Mouse (Mus musculus) heart, adult 2 months (tissue): ENCODE measurements around the gene Nus1.

Experiments
- CTCF ChIP-seq: fragments of 200-600 bp; IDR thresholded peaks from 2 replicates; pipeline ENCODE4 v1.8.1; 2022; ENCODE audit warnings: antibody characterized with exemption, mild to moderate bottlenecking, moderate library complexity
- POLR2A ChIP-seq: fragments of 200-500 bp; IDR thresholded peaks from 2 replicates; pipeline ENCODE4 v1.6.1; 2011; ENCODE audit warnings: mild to moderate bottlenecking, low read depth, low read length, control low read depth; ENCODE audit not compliant: insufficient read depth

GRCm38 (mm10) chr10:52416458-52416857, 889 bp upstream of the Nus1 start:
- no peak for TF ChIP-seq CTCF
- TF ChIP-seq POLR2A: no peak
